Mouse (Mus musculus): ENCODE results near the gene Cd63.

DNA sequence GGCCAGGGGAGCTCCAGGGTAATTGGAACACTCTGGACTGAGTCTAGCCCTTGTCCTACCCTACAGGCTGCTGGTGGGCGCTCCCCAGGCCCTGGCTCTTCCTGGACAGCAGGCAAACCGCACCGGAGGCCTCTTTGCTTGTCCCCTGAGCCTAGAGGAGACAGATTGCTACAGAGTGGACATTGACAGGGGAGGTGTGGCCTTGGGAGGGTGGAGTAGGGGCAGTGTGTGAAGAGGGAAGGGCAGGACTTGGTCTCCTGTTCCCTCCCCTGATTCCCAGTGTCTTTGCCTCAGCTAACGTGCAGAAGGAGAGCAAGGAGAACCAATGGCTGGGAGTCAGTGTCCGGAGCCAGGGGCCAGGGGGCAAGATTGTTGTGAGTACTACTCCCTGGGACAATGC is 38.2 kb downstream of the Cd63 start:
- no peak for TF ChIP-seq POLR2A (IDR thresholded peaks at IDR 0.05; ENCODE audit: insufficient read depth, low read length)
- TF ChIP-seq CTCF (IDR thresholded peaks at IDR 0.05; ENCODE audit: low read depth, low read length) = no peak
- TF ChIP-seq EP300 (IDR thresholded peaks at IDR 0.05; ENCODE audit: insufficient read depth, low read depth, low read length) = no peak

Measured in ES-Bruce4 (cell line).